Mouse (Mus musculus): ENCODE measurements around the gene Fam20c. TPM values are rescaled to one million over a fixed set of nuclear protein-coding genes. Genes with fewer than 3 reads are reported as not detected.
A peak's percentile ranks its signal among the peaks of the same experiment; 100 is the strongest.

Fam20c gene
- polyA plus RNA-seq, 1 experiment from 2014 or later, result 19.9 TPM

GRCm38 (mm10) chr5:138782697-138783096 is 28.4 kb downstream of the Fam20c start:
- H3K27ac ChIP-seq (ENCODE audit: low read depth, low read length), result no peak overlapping the region
- ATAC-seq (ENCODE audit: low FRiP score, low TSS enrichment), result no peak
- no peaks in the 10 kb centered on the region for H3K36me3 ChIP-seq (ENCODE audit: control insufficient read depth, insufficient read depth, low read length)
- H3K4me3 ChIP-seq (ENCODE audit: low read length), result no peak overlapping the region
- no peaks in the 10 kb centered on the region for H3K9me3 ChIP-seq (ENCODE audit: control insufficient read depth, low read length)
- no peak overlapping the region for H3K4me2 ChIP-seq (replicated peaks; ENCODE audit: low read depth, low read length)
- peaks cover 5% of the 10 kb centered on the region for H3K4me1 ChIP-seq (ENCODE audit: control insufficient read depth, insufficient read depth, low read length)
- 100% methylated on average over 1 of the region's 1 CpGs for WGBS
- H3K27me3 ChIP-seq (ENCODE audit: control insufficient read depth, insufficient read depth, low read length), result no peaks in the 10 kb centered on the region
- no peak overlapping the region for H3K9ac ChIP-seq (ENCODE audit: low read depth, low read length)

GRCm38 (mm10) chr5:138783181-138783580 is 28.9 kb downstream of the Fam20c start:
- Histone ChIP-seq H3K4me1 (ENCODE audit: control insufficient read depth, insufficient read depth, low read length) (peaks cover 5% of the 10 kb centered on the region), H3K27ac (ENCODE audit: low read depth, low read length) (no peak overlapping the region), H3K4me3 (ENCODE audit: low read length) (no peak overlapping the region), H3K9ac (ENCODE audit: low read depth, low read length) (no peak overlapping the region), H3K27me3 (ENCODE audit: control insufficient read depth, insufficient read depth, low read length) (no peaks in the 10 kb centered on the region), H3K36me3 (ENCODE audit: control insufficient read depth, insufficient read depth, low read length) (no peaks in the 10 kb centered on the region), H3K4me2 (replicated peaks; ENCODE audit: low read depth, low read length) (no peak overlapping the region), H3K9me3 (ENCODE audit: control insufficient read depth, low read length) (no peaks in the 10 kb centered on the region)
- 57% methylated on average over 8 of the region's 8 CpGs for WGBS
- no peak for ATAC-seq (ENCODE audit: low FRiP score, low TSS enrichment)

GRCm38 (mm10) chr5:138785986-138786515 is 31.7 kb downstream of the Fam20c start:
- H3K4me2 ChIP-seq (replicated peaks; ENCODE audit: low read depth, low read length), result no peak overlapping the region
- peaks cover 8% of the 10 kb centered on the region; the same call in 1 of the 2 replicates for H3K4me1 ChIP-seq (ENCODE audit: control insufficient read depth, insufficient read depth, low read length)
- ATAC-seq (ENCODE audit: low FRiP score, low TSS enrichment), result no peak
- H3K27ac ChIP-seq (ENCODE audit: low read depth, low read length), result peak overlapping the region; percentile 6; the same call in 1 of the 2 replicates
- no peaks in the 10 kb centered on the region for H3K36me3 ChIP-seq (ENCODE audit: control insufficient read depth, insufficient read depth, low read length)
- no peak overlapping the region for H3K4me3 ChIP-seq (ENCODE audit: low read length)
- 61% methylated on average over 3 of the region's 3 CpGs for WGBS
- H3K9me3 ChIP-seq (ENCODE audit: control insufficient read depth, low read length), result no peaks in the 10 kb centered on the region
- no peaks in the 10 kb centered on the region for H3K27me3 ChIP-seq (ENCODE audit: control insufficient read depth, insufficient read depth, low read length)
- H3K9ac ChIP-seq (ENCODE audit: low read depth, low read length), result no peak overlapping the region

GRCm38 (mm10) chr5:138787648-138788047 is 33.3 kb downstream of the Fam20c start:
- Histone ChIP-seq H3K4me3 (ENCODE audit: low read length) (no peak overlapping the region), H3K36me3 (ENCODE audit: control insufficient read depth, insufficient read depth, low read length) (no peaks in the 10 kb centered on the region), H3K27me3 (ENCODE audit: control insufficient read depth, insufficient read depth, low read length) (no peaks in the 10 kb centered on the region), H3K27ac (ENCODE audit: low read depth, low read length) (no peak overlapping the region), H3K4me2 (replicated peaks; ENCODE audit: low read depth, low read length) (no peak overlapping the region), H3K4me1 (ENCODE audit: control insufficient read depth, insufficient read depth, low read length) (peaks cover 8% of the 10 kb centered on the region; the same call in 1 of the 2 replicates), H3K9ac (ENCODE audit: low read depth, low read length) (no peak overlapping the region), H3K9me3 (ENCODE audit: control insufficient read depth, low read length) (no peaks in the 10 kb centered on the region)
- ATAC-seq (ENCODE audit: low FRiP score, low TSS enrichment), result no peak
- 71% methylated on average over 7 of the region's 7 CpGs for WGBS

- H3K27ac ChIP-seq (ENCODE audit: low read depth, low read length), result peak overlapping the region; percentile 47; the same call in 1 of the 2 replicates
- 46% methylated on average over 11 of the region's 11 CpGs for WGBS
- peak; percentile 48 for ATAC-seq (ENCODE audit: low FRiP score, low TSS enrichment)
Measured at GRCm38 (mm10) chr5:138788481-138789211, 34.3 kb downstream of the Fam20c start.

GRCm38 (mm10) chr5:138790954-138791480 is 36.7 kb downstream of the Fam20c start:
- H3K9me3 ChIP-seq (ENCODE audit: control insufficient read depth, low read length), result no peaks in the 10 kb centered on the region
- H3K4me1 ChIP-seq (ENCODE audit: control insufficient read depth, insufficient read depth, low read length), result peaks cover 8% of the 10 kb centered on the region; the same call in 1 of the 2 replicates
- H3K4me2 ChIP-seq (replicated peaks; ENCODE audit: low read depth, low read length), result no peak overlapping the region
- no peak overlapping the region for H3K4me3 ChIP-seq (ENCODE audit: low read length)
- 79% methylated on average over 11 of the region's 11 CpGs for WGBS
- H3K27me3 ChIP-seq (ENCODE audit: control insufficient read depth, insufficient read depth, low read length), result no peaks in the 10 kb centered on the region
- no peak overlapping the region for H3K9ac ChIP-seq (ENCODE audit: low read depth, low read length)
- no peak overlapping the region for H3K27ac ChIP-seq (ENCODE audit: low read depth, low read length)
- H3K36me3 ChIP-seq (ENCODE audit: control insufficient read depth, insufficient read depth, low read length), result peaks cover 15% of the 10 kb centered on the region; the same call in 1 of the 2 replicates
- no peak for ATAC-seq (ENCODE audit: low FRiP score, low TSS enrichment)

More at GRCm38 (mm10) chr5:138788481-138789211, 34.3 kb downstream of the Fam20c start:
- H3K4me1 ChIP-seq (ENCODE audit: control insufficient read depth, insufficient read depth, low read length), result peaks cover 8% of the 10 kb centered on the region; the same call in 1 of the 2 replicates
- peaks cover 4% of the 10 kb centered on the region; the same call in 1 of the 2 replicates for H3K36me3 ChIP-seq (ENCODE audit: control insufficient read depth, insufficient read depth, low read length)
- H3K9ac ChIP-seq (ENCODE audit: low read depth, low read length), result no peak overlapping the region
- no peaks in the 10 kb centered on the region for H3K9me3 ChIP-seq (ENCODE audit: control insufficient read depth, low read length)
- H3K4me3 ChIP-seq (ENCODE audit: low read length), result no peak overlapping the region
- no peaks in the 10 kb centered on the region for H3K27me3 ChIP-seq (ENCODE audit: control insufficient read depth, insufficient read depth, low read length)
- no peak overlapping the region for H3K4me2 ChIP-seq (replicated peaks; ENCODE audit: low read depth, low read length)

- Histone ChIP-seq H3K4me3 (ENCODE audit: low read length) (no peak overlapping the region), H3K36me3 (ENCODE audit: control insufficient read depth, insufficient read depth, low read length) (peaks cover 10% of the 10 kb centered on the region), H3K9me3 (ENCODE audit: control insufficient read depth, low read length) (no peaks in the 10 kb centered on the region), H3K9ac (ENCODE audit: low read depth, low read length) (no peak overlapping the region), H3K4me2 (replicated peaks; ENCODE audit: low read depth, low read length) (no peak overlapping the region), H3K4me1 (ENCODE audit: control insufficient read depth, insufficient read depth, low read length) (no peaks in the 10 kb centered on the region), H3K27ac (ENCODE audit: low read depth, low read length) (no peak overlapping the region), H3K27me3 (ENCODE audit: control insufficient read depth, insufficient read depth, low read length) (no peaks in the 10 kb centered on the region)
- ATAC-seq (ENCODE audit: low FRiP score, low TSS enrichment), result no peak
- 55% methylated on average over 7 of the region's 7 CpGs for WGBS
Measured at GRCm38 (mm10) chr5:138801588-138802116, 47.3 kb downstream of the Fam20c start.

- H3K36me3 ChIP-seq (ENCODE audit: control insufficient read depth, insufficient read depth, low read length), result peaks cover 19% of the 10 kb centered on the region; the same call in 1 of the 2 replicates
- H3K27ac ChIP-seq (ENCODE audit: low read depth, low read length), result no peak overlapping the region
- H3K4me1 ChIP-seq (ENCODE audit: control insufficient read depth, insufficient read depth, low read length), result no peaks in the 10 kb centered on the region
- no peak overlapping the region for H3K9ac ChIP-seq (ENCODE audit: low read depth, low read length)
- no peak overlapping the region for H3K4me3 ChIP-seq (ENCODE audit: low read length)
- no peak for ATAC-seq (ENCODE audit: low FRiP score, low TSS enrichment)
- 84% methylated on average over 5 of the region's 5 CpGs for WGBS
- H3K4me2 ChIP-seq (replicated peaks; ENCODE audit: low read depth, low read length), result no peak overlapping the region
- no peaks in the 10 kb centered on the region for H3K27me3 ChIP-seq (ENCODE audit: control insufficient read depth, insufficient read depth, low read length)
- no peaks in the 10 kb centered on the region for H3K9me3 ChIP-seq (ENCODE audit: control insufficient read depth, low read length)
Measured at GRCm38 (mm10) chr5:138804286-138804685, 50.0 kb downstream of the Fam20c start.

- Histone ChIP-seq H3K27me3 (ENCODE audit: control insufficient read depth, insufficient read depth, low read length) (no peaks in the 10 kb centered on the region), H3K36me3 (ENCODE audit: control insufficient read depth, insufficient read depth, low read length) (peaks cover 23% of the 10 kb centered on the region; the same call in 1 of the 2 replicates), H3K4me1 (ENCODE audit: control insufficient read depth, insufficient read depth, low read length) (no peaks in the 10 kb centered on the region), H3K4me3 (ENCODE audit: low read length) (no peak overlapping the region), H3K4me2 (replicated peaks; ENCODE audit: low read depth, low read length) (no peak overlapping the region), H3K9ac (ENCODE audit: low read depth, low read length) (no peak overlapping the region), H3K27ac (ENCODE audit: low read depth, low read length) (no peak overlapping the region), H3K9me3 (ENCODE audit: control insufficient read depth, low read length) (no peaks in the 10 kb centered on the region)
- no peak for ATAC-seq (ENCODE audit: low FRiP score, low TSS enrichment)
- 94% methylated on average over 6 of the region's 6 CpGs for WGBS
Measured at GRCm38 (mm10) chr5:138809767-138810166, 55.5 kb downstream of the Fam20c start.
